Mouse (Mus musculus) myocyte (in vitro differentiated cells): ENCODE measurements around the gene Fam20c. TPM values are rescaled to one million over a fixed set of nuclear protein-coding genes. Genes with fewer than 3 reads are reported as not detected.
A peak's percentile ranks its signal among the peaks of the same experiment; 100 is the strongest.

Experiments used
- H3K27me3 ChIP-seq: one replicate; pipeline ENCODE4 v1.6.1; 2011; ENCODE audit not compliant: control insufficient read depth, insufficient read depth, insufficient read length
- H3K36me3 ChIP-seq: one replicate; pipeline ENCODE4 v1.6.1; 2011; ENCODE audit not compliant: control insufficient read depth, insufficient read depth
- H3K4me2 ChIP-seq: one replicate; pipeline ENCODE4 v1.6.1; 2011; ENCODE audit warnings: low read depth, control low read depth
- H3K4me3 ChIP-seq: one replicate; pipeline ENCODE4 v1.5.1; 2011; ENCODE audit warnings: mild to moderate bottlenecking, control low read depth, moderate library complexity
- H3K79me2 ChIP-seq: one replicate; pipeline ENCODE4 v1.6.1; 2011; ENCODE audit not compliant: control insufficient read depth, insufficient read depth
- H3ac ChIP-seq: one replicate; pipeline ENCODE4 v1.6.1; 2011; ENCODE audit not compliant: control insufficient read depth, insufficient read length
- CEBPB ChIP-seq: IDR thresholded peaks from 2 replicates; pipeline ENCODE4 v1.6.1; 2011; ENCODE audit warnings: mild to moderate bottlenecking, moderate library complexity; ENCODE audit not compliant: poor library complexity, insufficient read depth, severe bottlenecking
- E2F4 ChIP-seq: IDR thresholded peaks from one replicate; pipeline ENCODE4 v1.6.1; 2011; ENCODE audit warnings: mild to moderate bottlenecking, control low read depth, moderate library complexity; ENCODE audit not compliant: insufficient read depth
- MAX ChIP-seq: IDR thresholded peaks from one replicate; pipeline ENCODE4 v1.6.1; 2011; ENCODE audit warnings: low read depth, mild to moderate bottlenecking, control low read depth
- MYOD1 ChIP-seq, 3 experiments: IDR thresholded peaks; one replicate each; pipeline ENCODE4 v1.6.1; 2011; ENCODE audit warnings: control low read depth in 2 of 3, low read depth in 2 of 3, mild to moderate bottlenecking in 2 of 3, moderate library complexity in 1 of 3; ENCODE audit not compliant: insufficient read length in 2 of 3, control insufficient read depth in 1 of 3
- MYOG ChIP-seq, 3 experiments: IDR thresholded peaks; one replicate each; pipeline ENCODE4 v1.6.1; 2011; ENCODE audit warnings: control low read depth in 2 of 3, low read depth in 2 of 3, mild to moderate bottlenecking in 2 of 3; ENCODE audit not compliant: insufficient read length in 2 of 3, control insufficient read depth in 1 of 3, insufficient read depth in 1 of 3
- POLR2A ChIP-seq: IDR thresholded peaks from one replicate; pipeline ENCODE4 v1.6.1; 2011; ENCODE audit warnings: low read depth, mild to moderate bottlenecking, control low read depth, moderate library complexity; ENCODE audit not compliant: insufficient read length
- POLR2AphosphoS2 ChIP-seq: IDR thresholded peaks from one replicate; pipeline ENCODE4 v1.6.1; 2011; ENCODE audit warnings: low read depth, control low read depth; ENCODE audit not compliant: insufficient read length
- REST ChIP-seq: IDR thresholded peaks from one replicate; pipeline ENCODE4 v1.6.1; 2011; ENCODE audit warnings: mild to moderate bottlenecking, control low read depth, moderate library complexity; ENCODE audit not compliant: insufficient read depth, insufficient read length
- SRF ChIP-seq: IDR thresholded peaks from one replicate; pipeline ENCODE4 v1.6.1; 2011; ENCODE audit warnings: low read depth; ENCODE audit not compliant: control insufficient read depth, insufficient read length
- TCF12 ChIP-seq: IDR thresholded peaks from one replicate; pipeline ENCODE4 v1.6.1; 2011; ENCODE audit warnings: mild to moderate bottlenecking, control low read depth; ENCODE audit not compliant: poor library complexity, insufficient read depth, severe bottlenecking
- TCF3 ChIP-seq: IDR thresholded peaks from one replicate; pipeline ENCODE4 v1.6.1; 2011; ENCODE audit warnings: low read depth, control low read depth; ENCODE audit not compliant: insufficient read length
- USF1 ChIP-seq: IDR thresholded peaks from one replicate; pipeline ENCODE4 v1.6.1; 2011; ENCODE audit warnings: low read depth, mild to moderate bottlenecking, control low read depth, moderate library complexity
- polyA plus RNA-seq: library from polyadenylated mRNA; unstranded; fragments of >200 nt; fragmentation: generic; extraction: Trizol; gene quantifications from one replicate; pipeline ENCODE4 v1.2.1, GENCODE M21; 2012; ENCODE audit warnings: missing spikeins

The Fam20c gene
- polyA plus RNA-seq, 1 experiment = 37.5 TPM

GRCm38 (mm10) chr5:138768704-138769103, 14.4 kb downstream of the Fam20c start:
- H3K79me2 ChIP-seq = no peaks in the 10 kb centered on the region
- H3ac ChIP-seq = no peak overlapping the region
- H3K36me3 ChIP-seq = peaks cover 3% of the 10 kb centered on the region
- no peak overlapping the region for H3K4me3 ChIP-seq
- no peak overlapping the region for H3K4me2 ChIP-seq
- no peak for TF ChIP-seq USF1
- TF ChIP-seq REST = no peak
- no peak for TF ChIP-seq E2F4
- TF ChIP-seq MYOG (IDR thresholded peaks at IDR 0.05; ENCODE audit: control insufficient read depth in 1 of 3, insufficient read depth in 1 of 3, insufficient read length in 2 of 3, low read depth in 2 of 3) = no peak
- TF ChIP-seq CEBPB = no peak
- no peak for TF ChIP-seq MAX
- no peak for TF ChIP-seq POLR2AphosphoS2
- no peak for TF ChIP-seq TCF12
- no peak for TF ChIP-seq POLR2A
- no peak for TF ChIP-seq TCF3
- TF ChIP-seq MYOD1 (IDR thresholded peaks at IDR 0.05; ENCODE audit: control insufficient read depth in 1 of 3, insufficient read length in 2 of 3, low read depth in 2 of 3) = no peak
- TF ChIP-seq SRF = no peak
- no peaks in the 10 kb centered on the region for H3K27me3 ChIP-seq

- Histone ChIP-seq H3K36me3 (peaks cover 3% of the 10 kb centered on the region), H3K27me3 (no peaks in the 10 kb centered on the region), H3ac (no peak overlapping the region), H3K4me2 (no peak overlapping the region), H3K4me3 (no peak overlapping the region), H3K79me2 (no peaks in the 10 kb centered on the region)
- TF ChIP-seq CEBPB (no peak), MYOD1 (IDR thresholded peaks at IDR 0.05; ENCODE audit: control insufficient read depth in 1 of 3, insufficient read length in 2 of 3, low read depth in 2 of 3) (no peak), MYOG (IDR thresholded peaks at IDR 0.05; ENCODE audit: control insufficient read depth in 1 of 3, insufficient read depth in 1 of 3, insufficient read length in 2 of 3, low read depth in 2 of 3) (no peak), REST (no peak), MAX (no peak), TCF3 (no peak), POLR2A (no peak), USF1 (no peak), POLR2AphosphoS2 (no peak), SRF (no peak), E2F4 (no peak), TCF12 (no peak)
These were observed 14.8 kb downstream of the Fam20c start for GRCm38 (mm10) chr5:138769126-138769525.

- no peak overlapping the region for H3K4me3 ChIP-seq
- no peaks in the 10 kb centered on the region for H3K36me3 ChIP-seq
- no peaks in the 10 kb centered on the region for H3K79me2 ChIP-seq
- H3K4me2 ChIP-seq = no peak overlapping the region
- TF ChIP-seq MYOG (IDR thresholded peaks at IDR 0.05; ENCODE audit: control insufficient read depth in 1 of 3, insufficient read depth in 1 of 3, insufficient read length in 2 of 3, low read depth in 2 of 3) (no peak), MYOD1 (IDR thresholded peaks at IDR 0.05; ENCODE audit: control insufficient read depth in 1 of 3, insufficient read length in 2 of 3, low read depth in 2 of 3) (no peak), CEBPB (no peak), POLR2AphosphoS2 (no peak), MAX (no peak), TCF12 (no peak), REST (no peak), SRF (no peak), USF1 (no peak), TCF3 (no peak), E2F4 (no peak), POLR2A (no peak)
- H3ac ChIP-seq = no peak overlapping the region
- H3K27me3 ChIP-seq = no peaks in the 10 kb centered on the region
These were observed 20.8 kb downstream of the Fam20c start for GRCm38 (mm10) chr5:138775096-138775495.

GRCm38 (mm10) chr5:138776346-138776745, 22.0 kb downstream of the Fam20c start:
- TF ChIP-seq CEBPB = peak; percentile 62
- no peak for TF ChIP-seq USF1
- no peak overlapping the region for H3K4me2 ChIP-seq
- no peaks in the 10 kb centered on the region for H3K79me2 ChIP-seq
- H3K36me3 ChIP-seq = peaks cover 3% of the 10 kb centered on the region
- no peak overlapping the region for H3ac ChIP-seq
- H3K4me3 ChIP-seq = no peak overlapping the region
- no peaks in the 10 kb centered on the region for H3K27me3 ChIP-seq
